Mouse (Mus musculus) liver, postnatal 0 days (tissue): ENCODE results near the gene Rgs7. TPM values are rescaled to one million over a fixed set of nuclear protein-coding genes. Genes with fewer than 3 reads are reported as not detected.

Experiments
- ATAC-seq: fragments of 200-750 bp; cut with Nextera tagmentation; 2 replicates; pipeline ENCODE4 v1.8.0; 2017; ENCODE audit warnings: mild to moderate bottlenecking, moderate library complexity
- DNase-seq: peaks from one replicate; pipeline ENCODE4 v3.0.0-alpha.2; 2016
- H3K27ac ChIP-seq: fragments of 300-500 bp; sonication (generic); 2 replicates; pipeline ENCODE4 v1.5.1; 2014; ENCODE audit warnings: antibody characterized with exemption, moderate library complexity, mild to moderate bottlenecking, low read depth
- H3K27me3 ChIP-seq: fragments of 300-500 bp; sonication (generic); 2 replicates; pipeline ENCODE4 v1.6.1; 2014; ENCODE audit warnings: low read length, control low read depth, mixed read lengths; ENCODE audit not compliant: insufficient read depth
- H3K36me3 ChIP-seq: fragments of 300-500 bp; sonication (generic); replicated peaks from 2 replicates; pipeline ENCODE4 v1.6.1; 2014; ENCODE audit warnings: mild to moderate bottlenecking, control low read depth, low read length, moderate library complexity, mixed read lengths; ENCODE audit not compliant: insufficient read depth
- H3K4me1 ChIP-seq: fragments of 300-500 bp; sonication (generic); 2 replicates; pipeline ENCODE4 v1.6.1; 2014; ENCODE audit warnings: antibody characterized with exemption, mild to moderate bottlenecking, control low read depth; ENCODE audit not compliant: insufficient read depth
- H3K4me2 ChIP-seq: fragments of 300-500 bp; sonication (generic); 2 replicates; pipeline ENCODE4 v1.6.1; 2014; ENCODE audit warnings: low read depth, mild to moderate bottlenecking, low read length, moderate library complexity, mixed read lengths
- H3K4me3 ChIP-seq: fragments of 300-500 bp; sonication (generic); 2 replicates; pipeline ENCODE4 v1.5.1; 2014; ENCODE audit warnings: low read depth, low read length
- H3K9ac ChIP-seq: fragments of 300-500 bp; sonication (generic); replicated peaks from 2 replicates; pipeline ENCODE4 v1.6.1; 2014; ENCODE audit warnings: mild to moderate bottlenecking, moderate library complexity
- H3K9me3 ChIP-seq: fragments of 300-500 bp; sonication (generic); 2 replicates; pipeline ENCODE4 v1.6.1; 2016; ENCODE audit warnings: mild to moderate bottlenecking, control low read depth, low read length, mixed read lengths
- CTCF ChIP-seq: sonication (generic); IDR thresholded peaks from 2 replicates; pipeline ENCODE4 v1.5.1; 2016; ENCODE audit warnings: antibody characterized with exemption, low read depth
- EP300 ChIP-seq: IDR thresholded peaks from 2 replicates; pipeline ENCODE4 v1.6.1; 2016; ENCODE audit warnings: antibody characterized with exemption, low read depth, mild to moderate bottlenecking
- WGBS: fragments of 180-500 bp; shearing (Covaris S2); extraction: QIAGEN DNeasy Blood & Tissue Kit; methylation state at CpG from one replicate; pipeline ENCODE4 v1.1.7; 2014; ENCODE audit not compliant: insufficient replicate concordance; 5-methylcytosine and 5-hydroxymethylcytosine counted together
- polyA plus RNA-seq: library from polyadenylated mRNA; unstranded; fragments of >200 nt; fragmentation: Nextera tagmentation; extraction: Ambion mirVana; gene quantifications from 2 replicates; pipeline ENCODE4 v1.2.1, GENCODE M21; 2015

Rgs7 gene
- polyA plus RNA-seq, 1 experiment from 2014 or later = not detected

DNA sequence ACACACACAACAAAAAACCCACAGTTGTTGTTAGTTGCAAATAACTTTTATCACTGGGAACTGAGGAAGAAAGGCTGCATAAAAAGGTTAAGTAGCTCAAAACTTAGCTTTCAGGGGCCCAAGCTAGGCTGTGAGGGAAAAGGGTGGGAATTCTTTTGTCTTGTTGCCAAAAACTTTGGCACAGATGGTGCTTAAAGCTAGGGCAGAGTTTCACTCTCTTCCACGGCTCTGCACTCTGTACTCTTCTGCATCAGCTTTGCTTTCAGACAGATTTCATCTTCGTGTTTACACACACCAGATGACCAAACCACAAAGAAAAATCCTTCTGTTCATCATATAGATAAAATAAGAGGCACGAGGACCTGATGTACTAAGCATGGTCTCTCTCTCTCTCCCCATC is 237.6 kb downstream of the Rgs7 start:
- no peak overlapping the region for H3K4me3 ChIP-seq
- no peak for TF ChIP-seq CTCF
- TF ChIP-seq EP300 = no peak
- ATAC-seq = no peak
- H3K36me3 ChIP-seq = no peaks in the 10 kb centered on the region
- H3K4me1 ChIP-seq = no peaks in the 10 kb centered on the region
- no peak overlapping the region for H3K4me2 ChIP-seq
- no peaks in the 10 kb centered on the region for H3K27me3 ChIP-seq
- 59% methylated on average over 3 of the region's 3 CpGs for WGBS
- H3K27ac ChIP-seq = no peak overlapping the region
- no peak overlapping the region for H3K9ac ChIP-seq
- no peak for DNase-seq
- H3K9me3 ChIP-seq = no peaks in the 10 kb centered on the region

- WGBS = 74% methylated on average over 5 of the region's 5 CpGs
- no peak for ATAC-seq
Observed at GRCm38 (mm10) chr1:175242135-175242534, 250.2 kb downstream of the Rgs7 start.

DNA sequence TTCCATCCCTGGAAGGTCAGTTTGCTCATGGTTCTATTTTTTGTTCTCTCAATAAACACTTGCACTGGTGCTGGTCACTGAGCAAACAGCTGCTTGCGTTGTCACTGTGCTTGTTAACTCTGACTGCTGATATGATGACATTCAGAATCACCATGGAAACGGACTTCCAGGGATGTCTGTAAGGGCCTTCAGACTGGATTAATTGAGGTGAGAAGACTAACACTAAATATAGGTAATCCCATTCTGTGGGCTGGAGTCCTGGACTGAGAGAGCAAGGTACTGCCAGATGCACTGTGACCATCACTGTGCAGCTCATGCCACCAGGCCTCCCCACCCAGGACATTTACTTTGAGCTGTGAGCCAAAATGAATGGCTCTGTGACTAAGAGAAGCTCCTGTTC is 252.2 kb downstream of the Rgs7 start:
- 49% methylated on average over 2 of the region's 2 CpGs for WGBS
- no peaks in the 10 kb centered on the region for H3K27me3 ChIP-seq
- H3K27ac ChIP-seq = no peak overlapping the region
- no peaks in the 10 kb centered on the region for H3K36me3 ChIP-seq
- no peak overlapping the region for H3K4me2 ChIP-seq
- ATAC-seq = peak; percentile 48
- H3K9me3 ChIP-seq = no peaks in the 10 kb centered on the region
- no peak for TF ChIP-seq EP300
- no peak for TF ChIP-seq CTCF
- DNase-seq = no peak
- H3K4me1 ChIP-seq = no peaks in the 10 kb centered on the region
- no peak overlapping the region for H3K9ac ChIP-seq
- no peak overlapping the region for H3K4me3 ChIP-seq

More at GRCm38 (mm10) chr1:175242135-175242534, 250.2 kb downstream of the Rgs7 start:
- H3K4me3 ChIP-seq = no peak overlapping the region
- TF ChIP-seq EP300 (no peak), CTCF (no peak)
- no peak overlapping the region for H3K27ac ChIP-seq
- H3K36me3 ChIP-seq = no peaks in the 10 kb centered on the region
- no peak for DNase-seq
- no peaks in the 10 kb centered on the region for H3K9me3 ChIP-seq
- H3K27me3 ChIP-seq = no peaks in the 10 kb centered on the region
- no peaks in the 10 kb centered on the region for H3K4me1 ChIP-seq
- H3K9ac ChIP-seq = no peak overlapping the region
- no peak overlapping the region for H3K4me2 ChIP-seq

- no peak for TF ChIP-seq CTCF
- no peak for TF ChIP-seq EP300
- no peaks in the 10 kb centered on the region for H3K9me3 ChIP-seq
- WGBS = 80% methylated on average over 3 of the region's 3 CpGs
- H3K9ac ChIP-seq = no peak overlapping the region
- DNase-seq = no peak
- ATAC-seq = no peak
- no peak overlapping the region for H3K4me3 ChIP-seq
- H3K4me2 ChIP-seq = no peak overlapping the region
- H3K36me3 ChIP-seq = no peaks in the 10 kb centered on the region
- H3K27ac ChIP-seq = no peak overlapping the region
- H3K4me1 ChIP-seq = no peaks in the 10 kb centered on the region
- no peaks in the 10 kb centered on the region for H3K27me3 ChIP-seq
Observed at GRCm38 (mm10) chr1:175221593-175222500, 270.5 kb downstream of the Rgs7 start.

DNA sequence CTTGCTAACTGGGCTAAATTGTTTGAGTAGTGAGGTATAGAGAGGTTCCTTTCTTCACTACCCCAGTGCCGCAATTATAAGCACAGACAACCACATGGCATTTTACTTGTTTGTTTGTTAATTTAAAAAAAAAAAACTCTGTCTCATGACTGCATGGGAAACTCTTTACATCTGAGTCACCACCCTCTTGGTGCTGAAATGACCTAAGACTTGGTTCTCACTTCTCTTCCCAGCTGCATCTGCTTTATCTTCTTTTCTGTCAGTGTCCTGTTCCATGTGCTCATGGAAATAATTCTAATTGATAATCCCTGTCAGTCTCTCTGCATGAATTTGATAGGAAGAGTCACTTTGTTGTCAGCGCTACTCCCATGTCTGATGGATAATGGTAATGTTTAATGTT is 272.7 kb downstream of the Rgs7 start:
- Histone ChIP-seq H3K27me3 (no peaks in the 10 kb centered on the region), H3K4me3 (no peak overlapping the region), H3K27ac (no peak overlapping the region), H3K36me3 (no peaks in the 10 kb centered on the region), H3K4me1 (no peaks in the 10 kb centered on the region), H3K9me3 (no peaks in the 10 kb centered on the region), H3K4me2 (no peak overlapping the region), H3K9ac (no peak overlapping the region)
- TF ChIP-seq EP300 (no peak), CTCF (no peak)
- ATAC-seq = no peak
- no peak for DNase-seq
- WGBS = 90% methylated on average over 2 of the region's 2 CpGs

DNA sequence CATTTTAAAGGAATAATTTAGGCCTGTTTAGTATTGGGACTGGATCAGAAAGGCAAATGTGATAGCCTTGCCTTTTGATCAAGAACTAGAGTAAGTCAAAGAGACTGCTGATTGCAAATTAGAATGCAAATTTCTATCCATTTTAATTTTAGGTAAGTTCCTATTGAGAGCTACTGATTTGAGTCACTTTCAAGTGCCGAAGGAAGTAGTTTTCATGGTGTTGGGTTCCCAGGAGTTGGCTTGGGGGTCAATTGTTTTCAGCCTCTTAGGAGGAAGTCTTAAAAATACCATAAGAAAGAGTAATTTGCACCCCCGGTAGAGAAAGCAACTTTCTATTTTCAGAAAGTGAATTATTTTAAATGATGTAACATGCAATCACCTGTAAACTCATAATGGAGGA is 285.3 kb downstream of the Rgs7 start:
- no peak for TF ChIP-seq EP300
- no peak for TF ChIP-seq CTCF

More for the DNA sequence above, 285.3 kb downstream of the Rgs7 start:
- no peak for ATAC-seq
- 49% methylated on average over 2 of the region's 2 CpGs for WGBS
- H3K4me1 ChIP-seq = no peaks in the 10 kb centered on the region
- H3K9me3 ChIP-seq = no peaks in the 10 kb centered on the region
- no peak overlapping the region for H3K27ac ChIP-seq
- H3K9ac ChIP-seq = no peak overlapping the region
- no peak overlapping the region for H3K4me2 ChIP-seq
- no peaks in the 10 kb centered on the region for H3K27me3 ChIP-seq
- H3K4me3 ChIP-seq = no peak overlapping the region
- DNase-seq = no peak
- no peaks in the 10 kb centered on the region for H3K36me3 ChIP-seq
